Mouse (Mus musculus) hindbrain, embryonic 14.5 days (tissue): ENCODE measurements around the gene Dek. TPM values are rescaled to one million over a fixed set of nuclear protein-coding genes. Genes with fewer than 3 reads are reported as not detected.

Experiments used
- polyA plus RNA-seq: library from polyadenylated mRNA; unstranded; fragments of >200 nt; fragmentation: Nextera tagmentation; extraction: Ambion mirVana; gene quantifications from 2 replicates; pipeline ENCODE4 v1.2.1, GENCODE M21; 2014

Gene Dek
- polyA plus RNA-seq, 1 experiment from 2014 or later, result 98.4 TPM

Other genes starting within 250 kb of the Dek start
- gene Kif13a, start 176.3 kb downstream of the Dek start, polyA plus RNA-seq, result 14.3 and 15.0 TPM in 2 replicates
- 15.3 and 20.7 TPM in 2 replicates for gene Nhlrc1, start 91.4 kb downstream of the Dek start, polyA plus RNA-seq
- 18.2 and 21.2 TPM in 2 replicates for gene Kdm1b, start 62.7 kb downstream of the Dek start, polyA plus RNA-seq
- gene Tpmt, start 61.5 kb downstream of the Dek start, polyA plus RNA-seq, result 20.1 and 21.9 TPM in 2 replicates
- 1.4 and 1.7 TPM in 2 replicates for gene Rnf144b, start 16.5 kb upstream of the Dek start, polyA plus RNA-seq